Mouse (Mus musculus) forelimb bud, embryonic 11.5 days (tissue): ENCODE measurements at regions not wholly inside any gene's neighbourhood (a gene's known extent, or its start where the extent isn't known, plus 50 kb on each side); places are given as distances from the start of the nearest gene placed in this dataset.

Experiments used
- DNase-seq: peaks from one replicate; pipeline ENCODE4 v3.0.0-alpha.2; 2012; ENCODE audit warnings: low read depth, low spot score

DNA sequence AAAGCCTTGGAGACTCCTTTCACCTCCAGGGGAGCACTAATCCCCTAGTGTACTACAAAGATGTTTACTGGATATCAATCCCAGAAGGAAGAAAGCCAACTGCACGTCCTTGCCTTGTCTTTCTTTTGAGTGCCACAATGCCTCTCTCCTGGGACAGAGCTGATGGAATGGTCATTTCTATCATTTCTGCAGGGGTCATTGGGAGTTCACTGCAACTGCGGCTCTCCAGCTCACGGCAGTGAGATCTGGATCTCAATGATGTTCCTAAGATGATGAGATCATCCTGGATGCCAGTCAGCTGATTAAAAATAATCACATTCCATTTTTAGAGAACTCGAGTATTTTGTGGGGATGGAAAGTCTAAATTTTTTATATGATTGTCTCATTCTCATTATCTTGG, 341.1 kb downstream of the Lpin1 start:
- no peak for DNase-seq

DNA sequence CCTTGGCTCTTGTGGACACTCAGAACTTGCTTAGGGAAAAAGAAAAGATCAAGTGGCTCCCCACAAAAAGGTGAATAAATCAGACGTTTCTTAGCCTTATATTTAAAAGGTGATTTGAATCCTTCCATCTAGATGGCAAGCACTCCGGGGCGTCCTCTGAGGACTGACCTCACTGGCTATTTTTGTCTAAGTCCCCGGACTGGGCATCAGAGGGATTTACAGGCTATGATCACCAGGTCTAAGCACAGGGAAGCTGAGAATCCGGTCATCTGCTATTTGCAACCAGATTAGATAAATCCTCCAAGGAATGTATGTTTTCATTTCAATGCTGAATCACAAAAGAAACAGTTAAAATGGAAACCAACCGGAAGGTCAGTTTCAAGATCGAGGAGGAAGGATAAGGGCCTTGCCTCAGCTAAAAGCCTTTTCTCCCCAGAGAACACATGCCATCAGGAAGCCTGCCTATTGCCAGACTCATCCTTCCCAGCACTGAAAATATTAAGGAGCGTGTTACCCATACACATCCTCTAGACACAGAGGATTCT, 342.1 kb downstream of the Lpin1 start:
- DNase-seq, result no peak

DNA sequence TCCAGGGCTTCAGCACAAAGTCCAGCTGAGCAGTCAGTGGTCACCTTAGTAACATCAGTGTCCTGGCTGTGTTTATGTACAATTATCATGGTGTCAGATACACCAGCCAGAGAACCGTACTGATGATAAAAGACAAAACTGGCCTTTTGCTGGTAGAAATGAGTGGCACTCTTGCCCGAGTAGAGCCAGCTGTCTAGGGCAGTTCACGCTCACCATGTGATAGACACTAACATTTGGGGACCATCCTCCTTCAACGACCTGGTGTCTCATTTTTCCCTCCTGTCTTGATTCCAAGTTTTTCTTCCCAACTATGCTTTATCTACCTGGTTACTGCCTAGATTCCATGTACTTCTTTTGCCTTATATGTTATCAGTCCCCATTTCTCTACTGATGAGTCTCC, 349.3 kb downstream of the Lpin1 start:
- no peak for DNase-seq

DNA sequence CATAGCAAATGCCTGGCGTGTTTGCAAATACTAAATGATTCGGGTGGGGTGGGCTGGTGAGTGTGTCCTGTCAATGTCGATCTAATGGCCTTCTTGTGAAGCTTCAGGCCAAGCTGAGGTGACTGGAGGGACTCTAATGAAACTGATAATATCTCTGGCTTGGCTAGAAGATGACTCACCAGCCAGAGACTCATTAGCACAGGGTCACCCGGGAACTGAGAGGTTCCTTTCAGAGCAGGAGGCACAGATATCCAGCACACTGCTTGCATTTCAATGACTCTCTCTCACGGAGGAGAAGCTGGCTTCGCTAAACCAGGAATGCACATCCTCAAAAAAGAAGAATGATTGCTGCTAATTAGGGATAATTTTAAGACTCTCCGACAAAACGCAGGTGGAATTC, 349.8 kb downstream of the Lpin1 start:
- DNase-seq, result no peak

- DNase-seq, result no peak
Observed at GRCm38 (mm10) chr12:16260501-16260900, 350.3 kb downstream of the Lpin1 start.

GRCm38 (mm10) chr12:16250621-16251020, 360.1 kb downstream of the Lpin1 start:
- no peak for DNase-seq

DNA sequence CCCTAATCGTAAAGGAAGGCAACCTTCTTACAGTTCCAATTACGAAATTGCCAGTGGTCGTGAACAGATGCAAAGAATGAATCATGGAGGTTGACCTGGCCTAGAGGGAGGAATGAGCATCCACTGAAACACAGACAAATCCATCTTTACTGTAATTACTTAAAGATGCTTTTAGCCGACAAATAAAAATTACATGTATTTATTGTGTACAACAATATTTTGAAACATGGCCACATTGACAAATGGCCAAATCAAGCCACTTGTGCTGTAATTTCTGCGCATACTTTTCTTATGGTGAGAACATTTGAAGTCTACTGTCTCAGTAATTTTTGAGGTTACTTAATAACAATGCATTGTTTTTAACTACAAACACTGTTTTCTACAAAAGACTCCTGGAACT, 360.7 kb downstream of the Lpin1 start:
- no peak for DNase-seq

GRCm38 (mm10) chr12:16239792-16240191, 371.0 kb downstream of the Lpin1 start:
- DNase-seq, result no peak

DNA sequence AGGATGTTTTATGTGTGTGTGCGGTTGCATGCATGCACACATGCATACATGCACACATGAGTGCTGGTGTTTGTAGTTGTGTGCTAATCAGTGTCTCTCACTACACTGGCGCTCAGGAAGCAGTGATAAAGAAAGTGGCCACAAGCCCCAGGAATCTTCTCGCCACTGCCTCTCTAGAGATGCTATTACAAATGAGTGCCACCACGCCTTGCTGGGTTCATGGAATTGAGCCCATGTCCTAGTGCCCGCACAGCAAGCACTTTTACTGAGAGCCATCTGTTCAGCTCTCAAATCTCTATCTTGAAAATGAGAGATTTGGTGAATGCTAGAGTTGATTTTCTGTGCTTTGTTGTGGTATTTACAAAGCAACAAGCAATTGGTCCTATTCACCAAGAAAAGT, 373.3 kb downstream of the Lpin1 start:
- no peak for DNase-seq

DNA sequence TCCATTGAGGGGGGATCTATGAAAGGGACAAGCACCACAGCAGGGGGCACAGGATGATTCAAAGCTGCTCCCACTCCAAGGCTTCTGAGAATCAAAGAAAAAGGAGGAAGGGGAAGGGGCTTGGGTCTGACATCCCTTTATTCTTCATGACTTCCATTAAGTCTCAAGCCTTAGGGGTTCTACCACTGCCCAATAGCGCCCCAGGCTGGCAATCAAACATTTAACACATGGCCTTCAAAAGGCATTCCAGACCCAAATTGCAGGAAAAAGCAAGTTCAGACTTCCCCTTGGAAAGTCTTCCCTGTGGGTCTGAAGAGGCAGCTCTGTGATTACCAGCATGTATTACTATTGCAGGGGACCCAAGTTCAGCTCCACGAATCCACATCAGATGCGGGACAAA, 377.2 kb downstream of the Lpin1 start:
- DNase-seq, result peak; percentile 8

DNA sequence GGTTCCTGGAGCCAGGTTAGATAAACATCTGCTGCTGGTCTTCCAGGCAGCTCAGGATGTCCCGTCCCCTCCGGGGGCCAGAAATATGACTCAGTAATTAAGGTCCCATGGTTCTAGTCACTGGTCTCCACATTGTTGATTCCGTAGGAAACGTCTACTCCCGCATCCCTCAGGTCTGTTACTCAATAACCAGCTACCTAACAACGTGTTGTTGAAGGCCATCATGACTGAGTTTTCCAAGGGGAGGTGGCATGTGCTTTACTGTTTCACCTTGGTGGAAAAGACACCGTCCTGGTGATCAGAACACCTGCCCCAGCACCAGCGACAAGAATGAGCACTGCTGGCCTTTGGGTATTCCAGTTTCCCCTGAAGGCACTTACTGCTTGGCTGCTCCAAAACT, 377.9 kb downstream of the Lpin1 start:
- DNase-seq, result no peak

DNA sequence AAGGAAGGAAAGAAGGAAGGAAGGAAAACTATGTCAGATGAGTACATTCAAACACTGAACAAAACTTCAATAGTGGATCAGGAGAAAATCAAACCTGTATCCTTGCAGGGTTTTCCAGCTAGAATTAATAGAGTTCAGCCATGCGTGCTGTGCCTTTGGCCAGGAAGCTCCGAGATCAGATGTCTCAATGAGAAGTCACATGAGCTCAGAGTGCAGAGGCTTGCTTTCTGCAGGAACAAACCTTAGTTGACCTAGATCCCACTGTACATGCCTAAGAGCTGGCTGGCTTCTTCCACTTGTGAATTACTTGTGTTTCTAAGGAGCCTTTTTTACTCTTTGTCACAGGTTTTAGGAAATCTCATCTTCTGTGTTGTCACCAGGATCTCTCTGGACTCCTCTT, 378.7 kb downstream of the Lpin1 start:
- DNase-seq, result no peak

GRCm38 (mm10) chr12:16231093-16231492, 379.7 kb downstream of the Lpin1 start:
- no peak for DNase-seq

- DNase-seq, result no peak
Observed at GRCm38 (mm10) chr12:16225428-16225827, 385.3 kb downstream of the Lpin1 start.

DNA sequence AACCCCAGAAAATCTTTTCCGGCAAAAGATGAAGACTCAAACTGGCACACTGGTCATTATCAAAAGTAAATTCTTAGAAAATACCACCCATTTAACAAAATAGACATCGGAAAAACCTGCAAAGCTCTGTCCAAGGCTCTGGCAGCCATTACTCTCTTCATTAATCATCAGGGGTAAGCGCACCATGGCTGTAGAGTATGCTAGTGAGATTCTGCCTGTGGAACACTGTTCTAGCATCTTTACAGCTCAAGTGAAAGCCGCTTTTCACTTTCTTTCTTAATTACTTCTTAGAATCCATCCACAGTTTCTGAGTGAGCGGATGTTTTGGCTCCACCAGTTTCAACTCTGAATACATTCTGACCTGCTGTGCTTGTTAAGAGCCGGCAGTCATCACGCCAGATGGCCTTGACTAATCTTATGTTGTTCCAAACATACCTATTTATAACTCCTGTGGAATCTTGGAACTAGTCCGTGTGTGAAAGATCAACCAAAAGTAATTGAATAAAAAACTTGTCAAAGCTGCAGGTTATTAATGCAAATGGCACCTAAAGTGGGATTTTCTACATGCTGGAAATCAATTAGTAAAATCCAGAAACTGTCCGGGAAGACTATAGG, 387.8 kb downstream of the Lpin1 start:
- no peak for DNase-seq

GRCm38 (mm10) chr12:16222205-16222604, 388.6 kb downstream of the Lpin1 start:
- DNase-seq, result no peak

DNA sequence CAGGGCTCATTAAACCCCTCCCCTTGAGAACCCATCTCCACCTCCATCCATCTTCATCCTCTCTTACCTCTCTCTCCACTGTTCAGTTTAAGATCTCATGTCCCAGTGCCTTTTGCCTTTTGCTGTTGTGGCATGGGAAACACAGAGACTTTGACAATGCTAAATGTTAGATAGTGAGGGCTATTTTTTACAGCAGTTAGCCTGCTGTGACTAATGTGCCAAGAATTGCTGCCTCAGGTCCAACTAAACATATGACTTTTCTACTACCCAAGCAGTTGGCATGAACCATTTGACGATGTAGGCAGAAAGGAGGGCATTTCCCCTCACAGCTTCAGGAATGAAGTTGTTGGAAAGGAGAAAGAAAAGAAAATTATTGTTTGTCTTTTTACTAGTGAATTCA, 389.6 kb downstream of the Lpin1 start:
- DNase-seq, result no peak

GRCm38 (mm10) chr12:16220561-16220960, 390.2 kb downstream of the Lpin1 start:
- DNase-seq, result no peak

DNA sequence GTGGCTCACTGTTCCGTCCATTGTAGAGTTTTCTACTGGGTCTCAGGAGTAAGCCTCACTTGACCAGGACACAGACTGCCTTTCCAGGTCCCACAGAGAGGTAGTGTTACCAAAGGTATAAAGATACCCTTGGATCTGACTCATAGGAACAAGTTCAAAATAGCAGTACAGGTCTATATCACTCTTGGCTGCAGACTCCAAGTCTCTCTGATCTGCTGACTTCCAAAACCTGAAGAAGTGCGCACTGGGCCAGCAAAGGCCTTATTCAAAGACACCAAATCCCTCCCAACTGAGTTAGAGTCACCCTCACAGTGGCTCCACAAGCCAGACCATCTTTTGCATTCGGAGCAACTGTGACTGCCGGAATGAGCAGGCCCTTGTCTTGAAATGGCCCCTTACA, 391.9 kb downstream of the Lpin1 start:
- DNase-seq, result no peak

DNA sequence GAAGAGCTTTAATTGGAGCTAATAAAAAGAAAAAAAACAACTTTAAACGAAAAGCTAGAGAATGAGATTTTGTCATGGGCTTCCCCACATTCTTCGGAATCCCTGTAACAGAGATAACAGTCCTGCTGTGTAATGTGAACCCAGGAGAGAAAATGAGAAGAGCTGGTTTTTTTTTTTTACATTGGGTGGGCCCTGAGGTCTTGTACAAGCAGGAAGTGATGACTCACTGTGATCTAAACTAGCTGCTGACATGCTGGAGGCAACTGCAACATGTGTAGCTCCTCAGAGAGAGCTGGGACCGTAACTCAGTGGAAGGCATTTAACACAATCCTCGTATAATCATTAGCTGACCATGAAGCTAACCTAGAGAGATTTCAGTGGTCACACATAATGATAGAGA, 393.8 kb upstream of the Trib2 start:
- DNase-seq, result no peak

DNA sequence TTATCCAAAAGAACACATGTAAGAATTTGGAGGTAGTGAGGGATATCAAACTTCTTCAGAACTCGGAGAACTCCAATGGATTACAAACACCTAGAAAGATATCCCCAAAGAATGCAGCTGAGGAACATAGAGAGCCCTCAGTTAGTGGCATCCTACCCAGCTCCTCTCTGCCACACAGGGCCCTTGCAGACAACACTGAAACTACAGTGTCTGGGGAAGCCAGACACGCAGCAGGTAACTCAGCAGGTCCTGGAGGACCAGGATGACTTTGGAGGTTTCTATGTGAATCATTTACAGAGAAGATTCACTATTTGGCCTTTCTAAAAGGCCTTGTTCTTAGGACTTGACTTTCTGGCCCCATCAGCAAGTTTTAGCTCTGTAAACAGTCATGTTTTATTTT, 393.4 kb upstream of the Trib2 start:
- no peak for DNase-seq

DNA sequence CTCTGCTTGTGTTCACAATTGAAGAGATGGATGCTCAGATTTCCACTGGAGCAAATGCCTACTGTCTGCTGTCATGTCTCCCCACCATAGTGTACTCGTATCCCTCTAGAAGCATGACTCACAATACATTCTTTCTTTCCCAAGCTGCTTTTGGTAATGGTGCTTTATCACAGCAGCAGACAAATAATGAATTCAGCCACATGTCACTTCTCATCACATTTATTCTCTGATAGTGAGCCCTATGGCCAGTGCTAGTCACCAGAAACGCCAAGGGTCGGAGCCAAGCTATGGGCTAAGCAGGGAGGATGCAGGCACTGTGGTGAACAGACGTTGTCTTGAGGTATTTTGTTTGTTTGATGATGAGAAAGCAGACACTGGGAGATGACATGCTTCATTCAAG, 388.2 kb upstream of the Trib2 start:
- no peak for DNase-seq

GRCm38 (mm10) chr12:16196917-16197316, 380.2 kb upstream of the Trib2 start:
- no peak for DNase-seq

- no peak for DNase-seq
Observed at GRCm38 (mm10) chr12:16191803-16192389, 375.2 kb upstream of the Trib2 start.
